Mouse (Mus musculus): ENCODE measurements around the gene Trim69. TPM values are rescaled to one million over a fixed set of nuclear protein-coding genes. Genes with fewer than 3 reads are reported as not detected.

The Trim69 gene
- under 1 TPM in 1 of 2 experiments, not detected in 1; 0.26 TPM for total RNA-seq (2023)

GRCm38 (mm10) chr2:122160680-122161079 is at the start of gene Trim69:
Gene Trim69 (plus strand): TSS chr2:122160700.

GRCm38 (mm10) chr2:122117961-122118958 is 42.2 kb upstream of the Trim69 start, which contains the start of gene Spg11:
Gene Spg11 (minus strand): TSS chr2:122118386.

GRCm38 (mm10) chr2:122147508-122148241 is 12.8 kb upstream of the Trim69 start, which contains the start of gene B2m:
Gene B2m (plus strand): TSS chr2:122147686.

GRCm38 (mm10) chr2:122186106-122186505 is 25.6 kb downstream of the Trim69 start, which contains the start of the genes Patl2 and Terb2:
Gene Patl2 (minus strand): TSS chr2:122186189.
Gene Terb2 (plus strand): TSS chr2:122186272.

Other genes with a start within 250 kb of the Trim69 start
- gene Ctdspl2, start 204.7 kb upstream of the Trim69 start, total RNA-seq (2023): 10 to 100 TPM; 27.4 to 28.5 TPM
- under 1 TPM in 1 of 2 experiments, not detected in 1; 0.20 TPM for gene Mageb3, start 204.6 kb upstream of the Trim69 start, total RNA-seq (2023)
- 10 to 100 TPM; 18.4 to 20.3 TPM for gene Eif3j1, start 132.2 kb upstream of the Trim69 start, total RNA-seq (2023)
- gene Spg11, start 42.3 kb upstream of the Trim69 start, total RNA-seq (2023): 10 to 100 TPM; 22.7 to 24.5 TPM
- gene B2m, start 13.0 kb upstream of the Trim69 start, total RNA-seq (2023): 1,000 to 10,000 TPM; 1,165 to 1,269 TPM
- not detected for gene Patl2, start 25.5 kb downstream of the Trim69 start, total RNA-seq (2023)
- not detected for gene Terb2, start 25.6 kb downstream of the Trim69 start, total RNA-seq (2023)
- 10 to 100 TPM; 19.2 to 20.6 TPM for gene Sord, start 74.0 kb downstream of the Trim69 start, total RNA-seq (2023)
- gene Duox2, start 137.7 kb downstream of the Trim69 start, total RNA-seq (2023): not detected
- not detected for gene Duoxa2, start 138.2 kb downstream of the Trim69 start, total RNA-seq (2023)
- gene Duoxa1, start 153.0 kb downstream of the Trim69 start, total RNA-seq (2023): not detected
- gene Duox1, start 155.0 kb downstream of the Trim69 start, total RNA-seq (2023): not detected
- 1 to 10 TPM; 2.8 to 3.4 TPM for gene Shf, start 208.5 kb downstream of the Trim69 start, total RNA-seq (2023)